Mouse (Mus musculus): Measurements from ENCODE around the gene Usp35. TPM values are rescaled to one million over a fixed set of nuclear protein-coding genes. Genes with fewer than 3 reads are reported as not detected.

Usp35 gene
- total RNA-seq, 2 experiments from 2014 or later, result 14.3 to 14.6 TPM

GRCm38 (mm10) chr7:97305206-97305605 is 26.6 kb downstream of the Usp35 start:
- TF ChIP-seq CTCF (conservative IDR thresholded peaks at IDR 0.05), result no peak
- no peak for DNase-seq (ENCODE audit: low spot score in 2 of 2)
- Histone ChIP-seq H3K4me3 (no peak overlapping the region), H3K27ac (no peak overlapping the region)

- H3K27ac ChIP-seq, result no peak overlapping the region
- TF ChIP-seq CTCF (conservative IDR thresholded peaks at IDR 0.05), result no peak
- H3K4me3 ChIP-seq, result no peak overlapping the region
- no peak for DNase-seq (ENCODE audit: low spot score in 2 of 2)
These were observed 27.3 kb downstream of the Usp35 start for GRCm38 (mm10) chr7:97304471-97304870.

GRCm38 (mm10) chr7:97303614-97304013 is 28.2 kb downstream of the Usp35 start:
- H3K4me3 ChIP-seq, result no peak overlapping the region
- H3K27ac ChIP-seq, result no peak overlapping the region
- no peak for TF ChIP-seq CTCF (conservative IDR thresholded peaks at IDR 0.05)
- no peak for DNase-seq (ENCODE audit: low spot score in 2 of 2)

- H3K4me3 ChIP-seq, result no peak overlapping the region
- no peak overlapping the region for H3K27ac ChIP-seq
- no peak for TF ChIP-seq CTCF (conservative IDR thresholded peaks at IDR 0.05)
- no peak for DNase-seq (ENCODE audit: low spot score in 2 of 2)
These were observed 28.9 kb downstream of the Usp35 start for GRCm38 (mm10) chr7:97302876-97303275.

- no peak for DNase-seq (ENCODE audit: low spot score in 2 of 2)
- no peak overlapping the region for H3K4me3 ChIP-seq
- H3K27ac ChIP-seq, result no peak overlapping the region
- no peak for TF ChIP-seq CTCF (conservative IDR thresholded peaks at IDR 0.05)
These were observed 29.6 kb downstream of the Usp35 start for GRCm38 (mm10) chr7:97302261-97302660.

GRCm38 (mm10) chr7:97301321-97301720 is 30.5 kb downstream of the Usp35 start:
- no peak for TF ChIP-seq CTCF (conservative IDR thresholded peaks at IDR 0.05)
- no peak overlapping the region for H3K27ac ChIP-seq
- no peak for DNase-seq (ENCODE audit: low spot score in 2 of 2)
- no peak overlapping the region for H3K4me3 ChIP-seq

GRCm38 (mm10) chr7:97300914-97301313 is 30.9 kb downstream of the Usp35 start:
- Histone ChIP-seq H3K4me3 (no peak overlapping the region), H3K27ac (no peak overlapping the region)
- no peak for DNase-seq (ENCODE audit: low spot score in 2 of 2)
- no peak for TF ChIP-seq CTCF (conservative IDR thresholded peaks at IDR 0.05)

- Histone ChIP-seq H3K27ac (no peak overlapping the region), H3K4me3 (no peak overlapping the region)
- TF ChIP-seq CTCF (conservative IDR thresholded peaks at IDR 0.05), result no peak
- DNase-seq (ENCODE audit: low spot score in 2 of 2), result no peak
These were observed 32.9 kb downstream of the Usp35 start for GRCm38 (mm10) chr7:97298943-97299342.

GRCm38 (mm10) chr7:97298279-97298678 is 33.5 kb downstream of the Usp35 start:
- Histone ChIP-seq H3K27ac (no peak overlapping the region), H3K4me3 (no peak overlapping the region)
- no peak for TF ChIP-seq CTCF (conservative IDR thresholded peaks at IDR 0.05)
- no peak for DNase-seq (ENCODE audit: low spot score in 2 of 2)

- no peak overlapping the region for H3K4me3 ChIP-seq
- peak; percentile 65 to 77 for DNase-seq (ENCODE audit: low spot score in 2 of 2)
- no peak overlapping the region for H3K27ac ChIP-seq
- TF ChIP-seq CTCF (conservative IDR thresholded peaks at IDR 0.05), result peak; percentile 97
These were observed 34.4 kb downstream of the Usp35 start for GRCm38 (mm10) chr7:97297466-97297865.

- Histone ChIP-seq H3K27ac (no peak overlapping the region), H3K4me3 (no peak overlapping the region)
- DNase-seq (ENCODE audit: low spot score in 2 of 2), result no peak
- TF ChIP-seq CTCF (conservative IDR thresholded peaks at IDR 0.05), result no peak
These were observed 34.8 kb downstream of the Usp35 start for GRCm38 (mm10) chr7:97296986-97297385.

GRCm38 (mm10) chr7:97271068-97271467 is 60.8 kb downstream of the Usp35 start:
- Histone ChIP-seq H3K4me3 (no peak overlapping the region), H3K27ac (0 out of 2 replicates have a peak overlapping the region, but pooled peaks have one; percentile 10)
- DNase-seq (ENCODE audit: low spot score in 2 of 2), result no peak
- no peak for TF ChIP-seq CTCF (conservative IDR thresholded peaks at IDR 0.05)

GRCm38 (mm10) chr7:97270367-97270766 is 61.5 kb downstream of the Usp35 start:
- Histone ChIP-seq H3K4me3 (no peak overlapping the region), H3K27ac (peak overlapping the region; percentile 33; the same call in 1 of the 2 replicates)
- no peak for TF ChIP-seq CTCF (conservative IDR thresholded peaks at IDR 0.05)
- peak in 1 of 2 experiments; percentile 13 for DNase-seq (ENCODE audit: low spot score in 2 of 2)

- H3K27ac ChIP-seq, result no peak overlapping the region
- no peak overlapping the region for H3K4me3 ChIP-seq
- DNase-seq (ENCODE audit: low spot score in 2 of 2), result no peak
- no peak for TF ChIP-seq CTCF (conservative IDR thresholded peaks at IDR 0.05)
These were observed 69.3 kb downstream of the Usp35 start for GRCm38 (mm10) chr7:97262541-97262940.

Other genes with a start within 250 kb of the Usp35 start
- gene Kctd21, start 307 bp upstream of the Usp35 start, total RNA-seq (2021), result 10 to 100 TPM; 13.2 to 14.5 TPM
- 10 to 100 TPM; 10.1 to 10.2 TPM for gene Alg8, start 39.6 kb upstream of the Usp35 start, total RNA-seq (2021)
- 100 to 1,000 TPM; 206 to 221 TPM for gene Ndufc2, start 68.0 kb upstream of the Usp35 start, total RNA-seq (2021)
- 10 to 100 TPM; 40.0 to 40.6 TPM for gene Thrsp, start 85.7 kb upstream of the Usp35 start, total RNA-seq (2021)
- 1 to 10 TPM; 4.7 to 5.3 TPM for gene Kctd14, start 119.3 kb upstream of the Usp35 start, total RNA-seq (2021)
- gene Ints4, start 148.9 kb upstream of the Usp35 start, total RNA-seq (2021), result 10 to 100 TPM; 28.1 to 31.9 TPM
- 10 to 100 TPM; 46.5 to 50.2 TPM for gene Aamdc, start 247.5 kb upstream of the Usp35 start, total RNA-seq (2021)
- 10 to 100 TPM; 46.0 to 50.3 TPM for gene Rsf1, start 247.9 kb upstream of the Usp35 start, total RNA-seq (2021)

Measured in layer of hippocampus, adult 2 months (tissue).